Mouse (Mus musculus) forebrain, embryonic 10.5 days (tissue): ENCODE measurements around the gene Shc2. TPM values are rescaled to one million over a fixed set of nuclear protein-coding genes. Genes with fewer than 3 reads are reported as not detected.

Experiments used
- DNase-seq: peaks from one replicate; pipeline ENCODE4 v3.0.0-alpha.2; 2017; ENCODE audit warnings: low spot score; ENCODE audit errors: extremely low spot score
- H3K27ac ChIP-seq: fragments of 300-500 bp; sonication (generic); 2 replicates; pipeline ENCODE4 v1.5.1; 2016; ENCODE audit warnings: mild to moderate bottlenecking
- H3K27me3 ChIP-seq: fragments of 300-500 bp; sonication (generic); 2 replicates; pipeline ENCODE4 v1.6.1; 2016; ENCODE audit warnings: mild to moderate bottlenecking; ENCODE audit not compliant: poor library complexity, severe bottlenecking
- H3K36me3 ChIP-seq: fragments of 300-500 bp; sonication (generic); replicated peaks from 2 replicates; pipeline ENCODE4 v1.6.1; 2016; ENCODE audit warnings: mild to moderate bottlenecking, moderate library complexity
- H3K4me1 ChIP-seq: fragments of 300-500 bp; sonication (generic); 2 replicates; pipeline ENCODE4 v1.6.1; 2016
- H3K4me3 ChIP-seq: fragments of 300-500 bp; sonication (generic); 2 replicates; pipeline ENCODE4 v1.5.1; 2016; ENCODE audit warnings: mild to moderate bottlenecking, moderate library complexity
- H3K9me3 ChIP-seq: fragments of 300-500 bp; sonication (generic); 2 replicates; pipeline ENCODE4 v1.6.1; 2016; ENCODE audit warnings: mild to moderate bottlenecking, moderate library complexity
- WGBS: fragments of 180-500 bp; shearing (Covaris S2); methylation state at CpG from one replicate; pipeline ENCODE4 v1.1.7; 2016; 5-methylcytosine and 5-hydroxymethylcytosine counted together
- polyA plus RNA-seq: library from polyadenylated mRNA; unstranded; fragments of >200 nt; fragmentation: Nextera tagmentation; extraction: Ambion mirVana; gene quantifications from 2 replicates; pipeline ENCODE4 v1.2.1, GENCODE M21; 2016

Gene Shc2
- polyA plus RNA-seq, 1 experiment from 2014 or later = 9.5 TPM

DNA sequence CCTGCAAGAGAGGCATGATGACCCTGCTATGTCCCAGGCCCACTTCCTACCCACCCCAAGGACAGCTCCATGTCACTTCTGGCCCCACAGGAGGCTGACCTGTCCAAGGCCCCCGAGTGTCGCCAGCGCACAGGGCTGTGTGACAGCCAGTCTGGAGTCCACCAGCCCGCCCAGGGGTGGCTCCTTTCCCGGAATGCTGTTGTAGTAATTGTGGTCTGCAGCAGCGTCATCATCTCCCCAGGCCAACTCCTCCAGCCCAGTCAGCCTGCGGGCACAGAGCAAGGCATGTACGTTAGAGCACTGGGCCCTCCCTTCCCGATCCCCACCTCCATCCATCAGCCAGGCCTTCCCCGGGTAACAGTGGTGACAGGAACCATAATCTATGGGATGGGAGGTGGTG, 11.6 kb downstream of the Shc2 start:
- Histone ChIP-seq H3K27ac (no peak overlapping the region), H3K4me3 (no peak overlapping the region), H3K9me3 (no peaks in the 10 kb centered on the region; the same call in 1 of the 2 replicates), H3K36me3 (peaks cover 6% of the 10 kb centered on the region; the same call in 1 of the 2 replicates), H3K4me1 (peaks cover 3% of the 10 kb centered on the region; the same call in 1 of the 2 replicates), H3K27me3 (no peaks in the 10 kb centered on the region)
- DNase-seq = no peak
- 91% methylated on average over 10 of the region's 10 CpGs for WGBS

GRCm38 (mm10) chr10:79625398-79625797, 12.3 kb downstream of the Shc2 start:
- Histone ChIP-seq H3K27ac (no peak overlapping the region), H3K9me3 (no peaks in the 10 kb centered on the region; the same call in 1 of the 2 replicates), H3K4me1 (peaks cover 3% of the 10 kb centered on the region; the same call in 1 of the 2 replicates), H3K4me3 (no peak overlapping the region), H3K36me3 (peaks cover 6% of the 10 kb centered on the region; the same call in 1 of the 2 replicates), H3K27me3 (no peaks in the 10 kb centered on the region)
- 88% methylated on average over 9 of the region's 9 CpGs for WGBS
- no peak for DNase-seq

GRCm38 (mm10) chr10:79623950-79624349, 13.8 kb downstream of the Shc2 start:
- Histone ChIP-seq H3K4me3 (no peak overlapping the region), H3K36me3 (peaks cover 12% of the 10 kb centered on the region), H3K27ac (no peak overlapping the region), H3K27me3 (no peaks in the 10 kb centered on the region), H3K9me3 (no peaks in the 10 kb centered on the region), H3K4me1 (peaks cover 3% of the 10 kb centered on the region; the same call in 1 of the 2 replicates)
- no peak for DNase-seq
- WGBS = 73% methylated on average over 12 of the region's 12 CpGs

DNA sequence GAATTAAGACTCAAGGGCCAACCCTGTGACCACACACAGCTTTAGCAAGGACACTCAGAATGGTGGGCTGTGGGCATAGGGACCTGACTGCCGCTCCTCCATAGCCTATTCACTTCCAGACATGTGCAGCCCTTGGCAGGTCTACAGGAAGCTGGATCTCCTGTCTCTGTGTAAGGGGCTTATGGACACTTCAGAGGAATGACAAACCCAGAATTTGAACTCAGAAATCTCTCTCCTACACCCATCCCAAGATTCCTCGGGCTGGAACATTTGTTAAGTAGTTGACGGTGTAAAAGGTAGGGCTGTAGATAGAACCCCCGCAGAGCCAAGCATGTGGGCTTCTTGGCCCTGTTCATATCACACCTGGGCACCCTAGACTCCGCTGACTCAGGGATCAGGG, 21.3 kb downstream of the Shc2 start:
- H3K9me3 ChIP-seq = no peaks in the 10 kb centered on the region

DNA sequence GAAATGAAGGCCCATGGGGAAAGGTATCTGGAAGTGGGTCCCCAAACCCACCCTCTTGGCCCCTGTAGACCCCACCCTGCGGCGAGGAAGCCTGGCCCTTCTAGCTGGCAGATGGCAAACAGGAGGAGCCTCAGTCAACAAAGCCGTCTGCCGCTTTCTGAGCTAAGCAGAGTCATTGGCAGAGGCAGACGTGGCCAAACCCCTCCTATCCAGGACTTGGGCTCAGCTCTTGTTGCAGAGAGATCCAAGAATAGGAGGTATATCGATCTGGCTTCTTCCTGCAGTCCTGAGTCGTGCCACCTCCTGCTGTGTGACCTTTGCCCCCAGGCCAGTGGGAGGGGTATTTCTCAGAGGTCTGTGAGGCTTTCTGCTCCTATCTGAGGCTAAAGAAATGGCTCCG, 21.9 kb downstream of the Shc2 start:
- peaks cover 37% of the 10 kb centered on the region for H3K27me3 ChIP-seq
- H3K9me3 ChIP-seq = no peaks in the 10 kb centered on the region
- H3K27ac ChIP-seq = no peak overlapping the region
- H3K36me3 ChIP-seq = peaks cover 6% of the 10 kb centered on the region; the same call in 1 of the 2 replicates
- 12% methylated on average over 8 of the region's 8 CpGs for WGBS
- H3K4me1 ChIP-seq = peaks cover 40% of the 10 kb centered on the region
- no peak for DNase-seq
- H3K4me3 ChIP-seq = no peak overlapping the region

More for the DNA sequence above, 21.3 kb downstream of the Shc2 start:
- no peak overlapping the region for H3K4me3 ChIP-seq
- peaks cover 6% of the 10 kb centered on the region; the same call in 1 of the 2 replicates for H3K36me3 ChIP-seq
- peaks cover 38% of the 10 kb centered on the region for H3K4me1 ChIP-seq
- H3K27me3 ChIP-seq = peaks cover 31% of the 10 kb centered on the region
- no peak overlapping the region for H3K27ac ChIP-seq
- DNase-seq = no peak
- 89% methylated on average over 5 of the region's 5 CpGs for WGBS

DNA sequence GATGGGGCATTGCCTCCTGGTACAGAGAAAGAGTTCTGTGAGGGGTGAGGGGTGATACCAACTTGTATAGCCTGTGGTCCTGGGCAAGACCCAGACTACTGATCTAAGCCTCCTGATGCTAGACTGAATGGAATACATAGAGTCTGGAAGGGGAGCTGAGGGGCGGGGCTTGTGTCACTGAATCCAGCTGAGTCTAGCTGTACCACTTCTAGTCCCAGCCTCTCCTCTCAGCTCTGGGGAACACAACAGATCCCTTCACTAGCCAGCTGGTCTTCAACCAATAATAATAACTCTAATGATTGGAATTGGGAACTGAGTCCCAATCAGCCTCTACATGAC, 23.4 kb downstream of the Shc2 start:
- WGBS = 96% methylated on average over 1 of the region's 1 CpGs
- H3K4me3 ChIP-seq = peak overlapping the region; percentile 62
- H3K36me3 ChIP-seq = no peaks in the 10 kb centered on the region
- DNase-seq = no peak
- peaks cover 40% of the 10 kb centered on the region for H3K4me1 ChIP-seq
- H3K27ac ChIP-seq = no peak overlapping the region
- peaks cover 52% of the 10 kb centered on the region for H3K27me3 ChIP-seq
- no peaks in the 10 kb centered on the region for H3K9me3 ChIP-seq

- Histone ChIP-seq H3K9me3 (no peaks in the 10 kb centered on the region), H3K4me1 (peaks cover 40% of the 10 kb centered on the region), H3K27me3 (peaks cover 58% of the 10 kb centered on the region), H3K4me3 (peak within 1 kb of the TSS; percentile 62), H3K27ac (peak within 1 kb of the TSS; percentile 76), H3K36me3 (no peaks in the 10 kb centered on the region)
- WGBS = under 1% methylated on average over 60 of the region's 60 CpGs
- peak; percentile 74 for DNase-seq
Measured at GRCm38 (mm10) chr10:79613578-79614304, 24.0 kb downstream of the Shc2 start, which contains the start of gene C2cd4c. Gene C2cd4c, minus strand, starts transcription at chr10:79614025.

DNA sequence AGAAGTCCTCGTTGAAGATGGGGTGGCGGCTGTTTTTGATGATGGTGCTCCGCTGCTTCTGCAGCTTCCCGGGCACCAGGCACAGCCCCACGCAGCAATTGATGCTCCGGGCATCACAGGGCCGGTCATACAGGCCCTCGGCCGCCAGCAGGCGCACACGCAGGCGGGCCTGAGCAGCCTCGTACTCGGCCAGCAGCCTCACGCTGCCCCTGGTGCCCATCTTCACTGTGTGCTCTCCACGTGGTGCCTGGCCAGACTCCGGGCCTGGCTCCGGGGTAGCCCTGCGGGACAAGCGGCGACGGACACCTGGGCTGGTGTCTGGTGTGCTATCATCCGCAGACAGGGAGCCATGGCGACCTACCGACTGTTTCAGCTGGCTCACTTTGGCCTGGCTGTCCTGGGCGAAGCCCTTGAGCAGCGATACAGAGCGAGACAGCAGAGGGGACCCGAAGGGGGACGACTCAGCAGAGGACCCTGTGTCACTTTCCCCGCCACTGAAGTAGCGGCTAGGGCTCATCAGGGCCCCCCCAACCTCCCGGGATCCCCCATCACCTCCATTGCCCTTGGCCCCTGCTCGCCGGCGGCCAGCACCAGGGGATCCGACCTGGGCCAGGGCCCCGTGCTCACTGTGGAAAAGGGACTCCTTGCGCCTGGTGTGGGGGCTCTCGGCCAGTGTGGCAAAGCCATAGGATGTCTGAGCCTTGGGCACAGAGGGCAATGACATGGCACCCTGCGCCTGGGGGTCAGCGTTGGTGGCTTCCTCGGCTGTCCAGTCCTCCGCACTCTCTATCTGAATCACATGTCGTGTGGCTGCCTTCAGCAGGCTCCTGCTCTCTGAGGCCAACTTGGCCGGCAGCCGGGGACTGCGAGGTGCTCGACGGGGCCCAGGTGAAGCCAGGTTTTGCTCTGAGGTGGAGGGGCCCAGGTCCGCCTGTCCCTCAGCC, 25.3 kb downstream of the Shc2 start:
- H3K36me3 ChIP-seq = no peaks in the 10 kb centered on the region
- 10% methylated on average over 51 of the region's 51 CpGs for WGBS
- H3K27me3 ChIP-seq = peaks cover 58% of the 10 kb centered on the region
- H3K27ac ChIP-seq = peak overlapping the region; percentile 37; the same call in 1 of the 2 replicates
- H3K4me1 ChIP-seq = peaks cover 40% of the 10 kb centered on the region
- H3K9me3 ChIP-seq = no peaks in the 10 kb centered on the region
- peak; percentile 55 for DNase-seq
- H3K4me3 ChIP-seq = peak overlapping the region; percentile 62

- Histone ChIP-seq H3K4me3 (peak overlapping the region; percentile 62; the same call in 1 of the 2 replicates), H3K27ac (no peak overlapping the region), H3K9me3 (no peaks in the 10 kb centered on the region), H3K4me1 (peaks cover 40% of the 10 kb centered on the region), H3K36me3 (no peaks in the 10 kb centered on the region), H3K27me3 (peaks cover 58% of the 10 kb centered on the region)
- WGBS = 28% methylated on average over 5 of the region's 5 CpGs
- DNase-seq = no peak
Measured at GRCm38 (mm10) chr10:79611296-79611695, 26.4 kb downstream of the Shc2 start.

DNA sequence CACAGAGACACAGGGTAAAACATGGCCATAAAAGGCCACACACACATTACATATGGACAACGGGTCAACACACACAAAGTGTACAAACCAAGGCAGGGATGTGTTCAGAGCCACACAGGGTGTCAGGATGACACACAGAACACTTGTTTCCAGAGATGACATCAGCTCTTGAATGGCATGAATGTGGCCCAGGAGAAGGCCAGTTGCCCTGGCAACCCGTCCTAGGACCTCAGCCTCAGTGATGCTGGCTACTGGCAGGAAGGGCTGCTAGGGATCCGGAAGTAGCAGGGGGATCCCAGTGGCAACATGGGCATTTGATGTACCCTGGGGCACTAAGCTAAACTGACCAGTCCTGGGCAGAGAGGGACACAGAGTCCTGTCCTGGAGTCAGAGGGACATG, 28.4 kb downstream of the Shc2 start:
- Histone ChIP-seq H3K4me1 (peaks cover 31% of the 10 kb centered on the region), H3K36me3 (no peaks in the 10 kb centered on the region), H3K9me3 (no peaks in the 10 kb centered on the region), H3K4me3 (no peak overlapping the region), H3K27me3 (peaks cover 54% of the 10 kb centered on the region), H3K27ac (no peak overlapping the region)
- 79% methylated on average over 3 of the region's 3 CpGs for WGBS
- DNase-seq = no peak

DNA sequence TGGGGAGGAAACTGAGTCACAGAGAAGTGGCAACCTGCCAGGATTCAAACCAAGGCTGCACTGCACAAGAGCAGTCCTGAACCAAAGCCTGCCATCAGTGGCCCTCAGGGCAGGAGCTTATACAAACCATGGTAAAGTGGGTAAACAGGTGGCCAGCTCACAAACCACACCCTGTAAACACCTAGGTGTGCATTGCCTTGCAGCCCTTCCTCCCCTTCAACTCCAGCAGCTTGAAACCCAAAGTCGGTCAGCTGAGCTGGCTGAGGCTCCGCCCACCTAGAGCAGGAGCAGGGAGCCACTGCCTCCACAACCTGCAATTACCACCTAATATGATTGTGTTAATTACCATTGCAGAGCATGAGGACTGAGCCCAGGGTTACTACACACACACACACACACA, 29.8 kb downstream of the Shc2 start:
- no peaks in the 10 kb centered on the region for H3K9me3 ChIP-seq
- no peak overlapping the region for H3K27ac ChIP-seq
- H3K4me1 ChIP-seq = peaks cover 17% of the 10 kb centered on the region
- H3K36me3 ChIP-seq = no peaks in the 10 kb centered on the region
- WGBS = 40% methylated on average over 2 of the region's 2 CpGs
- peaks cover 41% of the 10 kb centered on the region for H3K27me3 ChIP-seq
- no peak overlapping the region for H3K4me3 ChIP-seq
- no peak for DNase-seq

GRCm38 (mm10) chr10:79606537-79606936, 31.2 kb downstream of the Shc2 start:
- Histone ChIP-seq H3K4me1 (peaks cover 4% of the 10 kb centered on the region), H3K4me3 (no peak overlapping the region), H3K27me3 (peaks cover 28% of the 10 kb centered on the region), H3K9me3 (no peaks in the 10 kb centered on the region), H3K36me3 (no peaks in the 10 kb centered on the region), H3K27ac (no peak overlapping the region)
- no peak for DNase-seq
- WGBS = 66% methylated on average over 4 of the region's 4 CpGs

DNA sequence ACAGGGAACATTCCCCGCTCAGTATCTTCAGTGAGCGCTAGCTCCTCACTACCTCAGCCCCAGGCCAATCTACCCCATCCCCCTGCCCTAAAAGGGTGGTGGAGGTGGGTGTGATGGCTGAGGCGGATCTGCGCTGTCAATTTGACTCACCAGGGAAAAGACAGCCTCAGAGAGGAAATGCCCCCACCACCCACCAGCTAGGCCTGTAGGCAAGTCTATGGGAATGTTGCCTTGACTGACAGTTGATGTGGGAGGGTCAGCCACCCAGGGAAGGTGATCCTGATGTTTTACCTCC, 39.8 kb downstream of the Shc2 start:
- Histone ChIP-seq H3K27ac (no peak overlapping the region), H3K4me3 (no peak overlapping the region), H3K36me3 (no peaks in the 10 kb centered on the region), H3K4me1 (no peaks in the 10 kb centered on the region), H3K9me3 (no peaks in the 10 kb centered on the region), H3K27me3 (peaks cover 22% of the 10 kb centered on the region)
- DNase-seq = no peak
- 73% methylated on average over 4 of the region's 4 CpGs for WGBS
